Mouse (Mus musculus): ENCODE data around the gene Snrnp48. TPM values are rescaled to one million over a fixed set of nuclear protein-coding genes. Genes with fewer than 3 reads are reported as not detected.

Gene Snrnp48
- 10 to 100 TPM; 15.4 to 21.9 (median 18.8) TPM for total RNA-seq (2022)

GRCm38 (mm10) chr13:38204702-38205482 lies at the start of gene Snrnp48:
TSS of gene Snrnp48 (plus strand) at chr13:38204938.
- DNase-seq (ENCODE audit: low spot score in 2 of 2) = peak; percentile 69 to 88

GRCm38 (mm10) chr13:38155523-38155922 lies 49.2 kb upstream of the Snrnp48 start:
- no peak for DNase-seq (ENCODE audit: low spot score in 2 of 2)

GRCm38 (mm10) chr13:38157635-38158034 lies 47.1 kb upstream of the Snrnp48 start:
- no peak for DNase-seq (ENCODE audit: low spot score in 2 of 2)

- DNase-seq (ENCODE audit: low spot score in 2 of 2) = no peak
These were observed 42.7 kb upstream of the Snrnp48 start for GRCm38 (mm10) chr13:38162002-38162401.

GRCm38 (mm10) chr13:38162668-38163067 lies 42.1 kb upstream of the Snrnp48 start:
- DNase-seq (ENCODE audit: low spot score in 2 of 2) = peak in 1 of 2 experiments; percentile 8

GRCm38 (mm10) chr13:38164932-38165331 lies 39.8 kb upstream of the Snrnp48 start:
- DNase-seq (ENCODE audit: low spot score in 2 of 2) = no peak

GRCm38 (mm10) chr13:38167056-38167455 lies 37.7 kb upstream of the Snrnp48 start:
- DNase-seq (ENCODE audit: low spot score in 2 of 2) = no peak

- DNase-seq (ENCODE audit: low spot score in 2 of 2) = no peak
These were observed 34.0 kb upstream of the Snrnp48 start for GRCm38 (mm10) chr13:38170707-38171144.

- DNase-seq (ENCODE audit: low spot score in 2 of 2) = no peak
These were observed 11.3 kb upstream of the Snrnp48 start for GRCm38 (mm10) chr13:38193406-38193805.

- no peak for DNase-seq (ENCODE audit: low spot score in 2 of 2)
These were observed 3.3 kb upstream of the Snrnp48 start for GRCm38 (mm10) chr13:38201413-38201812.

GRCm38 (mm10) chr13:38204171-38204570 lies 567 bp upstream of the Snrnp48 start:
- no peak for DNase-seq (ENCODE audit: low spot score in 2 of 2)

- no peak for DNase-seq (ENCODE audit: low spot score in 2 of 2)
These were observed 6.4 kb downstream of the Snrnp48 start for GRCm38 (mm10) chr13:38211122-38211521.

GRCm38 (mm10) chr13:38218686-38219085 lies 13.9 kb downstream of the Snrnp48 start:
- no peak for DNase-seq (ENCODE audit: low spot score in 2 of 2)

GRCm38 (mm10) chr13:38220331-38220730 lies 15.6 kb downstream of the Snrnp48 start:
- DNase-seq (ENCODE audit: low spot score in 2 of 2) = no peak

GRCm38 (mm10) chr13:38230177-38230821 lies 25.6 kb downstream of the Snrnp48 start:
- no peak for DNase-seq (ENCODE audit: low spot score in 2 of 2)

GRCm38 (mm10) chr13:38232411-38232810 lies 27.7 kb downstream of the Snrnp48 start:
- DNase-seq (ENCODE audit: low spot score in 2 of 2) = no peak

GRCm38 (mm10) chr13:38232856-38233625 lies 28.3 kb downstream of the Snrnp48 start:
- DNase-seq (ENCODE audit: low spot score in 2 of 2) = no peak

GRCm38 (mm10) chr13:38234651-38235050 lies 29.9 kb downstream of the Snrnp48 start:
- no peak for DNase-seq (ENCODE audit: low spot score in 2 of 2)

- no peak for DNase-seq (ENCODE audit: low spot score in 2 of 2)
These were observed 30.6 kb downstream of the Snrnp48 start for GRCm38 (mm10) chr13:38235370-38235769.

GRCm38 (mm10) chr13:38248151-38248550 lies 43.4 kb downstream of the Snrnp48 start:
- DNase-seq (ENCODE audit: low spot score in 2 of 2) = no peak

GRCm38 (mm10) chr13:38251226-38251625 lies 46.5 kb downstream of the Snrnp48 start:
- no peak for DNase-seq (ENCODE audit: low spot score in 2 of 2)

- DNase-seq (ENCODE audit: low spot score in 2 of 2) = peak in 1 of 2 experiments; percentile 41
These were observed 49.0 kb downstream of the Snrnp48 start for GRCm38 (mm10) chr13:38253696-38254095.
